Mouse (Mus musculus) olfactory bulb, adult 2 months (tissue): Measurements from ENCODE around the gene Tmem109.

Experiments
- CTCF ChIP-seq: fragments of 200-500 bp; IDR thresholded peaks from 2 replicates; pipeline ENCODE4 v1.5.1; 2012; ENCODE audit warnings: low read depth, mild to moderate bottlenecking, low read length, moderate library complexity; ENCODE audit not compliant: insufficient read depth
- POLR2A ChIP-seq: fragments of 200-500 bp; IDR thresholded peaks from 2 replicates; pipeline ENCODE4 v1.6.1; 2012; ENCODE audit warnings: mild to moderate bottlenecking, low read depth, low read length, moderate library complexity; ENCODE audit not compliant: insufficient read depth

DNA sequence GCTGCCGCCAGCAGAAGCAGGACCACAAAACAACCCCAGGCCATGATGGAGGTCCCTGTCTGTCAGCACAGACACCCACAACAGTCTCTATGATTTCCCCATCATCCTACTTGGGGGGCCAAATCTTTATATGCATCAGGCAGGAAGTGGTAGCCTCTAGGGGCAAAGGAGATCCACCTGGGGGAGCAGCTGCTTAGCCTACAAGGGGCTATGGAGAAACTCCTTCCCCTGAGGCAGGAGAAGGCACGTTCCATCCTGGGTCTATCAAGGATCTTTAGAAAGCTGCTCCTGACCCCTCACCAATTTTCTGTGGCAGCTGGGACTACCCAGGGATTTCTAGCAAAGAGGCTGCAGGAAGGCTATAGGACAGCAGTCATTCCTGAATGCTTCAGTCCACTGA is 38.7 kb upstream of the Tmem109 start, which contains the start of gene Zp1:
- TF ChIP-seq CTCF (no peak), POLR2A (no peak)
